Mouse (Mus musculus): ENCODE results near the gene Emc3.

Emc3 gene

GRCm38 (mm10) chr6:113495071-113495675 is 36.3 kb downstream of the Emc3 start:
- no peak for DNase-seq (ENCODE audit: low spot score in 2 of 2)

- DNase-seq (ENCODE audit: low spot score in 2 of 2) = peak in 1 of 2 experiments; percentile 47
Measured at GRCm38 (mm10) chr6:113494258-113494788, 37.1 kb downstream of the Emc3 start.

- DNase-seq (ENCODE audit: low spot score in 2 of 2) = peak; percentile 65 to 73
Measured at GRCm38 (mm10) chr6:113492101-113492864, 39.2 kb downstream of the Emc3 start.

GRCm38 (mm10) chr6:113489410-113489809 is 42.0 kb downstream of the Emc3 start:
- no peak for DNase-seq (ENCODE audit: low spot score in 2 of 2)

GRCm38 (mm10) chr6:113487125-113487576 is 44.3 kb downstream of the Emc3 start:
- no peak for DNase-seq (ENCODE audit: low spot score in 2 of 2)

GRCm38 (mm10) chr6:113483729-113484128 is 47.7 kb downstream of the Emc3 start:
- DNase-seq (ENCODE audit: low spot score in 2 of 2) = no peak

GRCm38 (mm10) chr6:113483100-113483615 is 48.3 kb downstream of the Emc3 start, which contains the start of gene Creld1:
TSS of gene Creld1 (plus strand) at chr6:113483297.
- DNase-seq (ENCODE audit: low spot score in 2 of 2) = peak; percentile 94

- DNase-seq (ENCODE audit: low spot score in 2 of 2) = no peak
Measured at GRCm38 (mm10) chr6:113482477-113483099, 48.9 kb downstream of the Emc3 start.

- DNase-seq (ENCODE audit: low spot score in 2 of 2) = no peak
Measured at GRCm38 (mm10) chr6:113480555-113481373, 50.7 kb downstream of the Emc3 start.

GRCm38 (mm10) chr6:113478906-113479305 is 52.5 kb downstream of the Emc3 start:
- no peak for DNase-seq (ENCODE audit: low spot score in 2 of 2)

GRCm38 (mm10) chr6:113477353-113477752 is 54.1 kb downstream of the Emc3 start:
- no peak for DNase-seq (ENCODE audit: low spot score in 2 of 2)

GRCm38 (mm10) chr6:113473715-113474114 is 57.7 kb downstream of the Emc3 start:
- no peak for DNase-seq (ENCODE audit: low spot score in 2 of 2)

GRCm38 (mm10) chr6:113473246-113473645 is 58.2 kb downstream of the Emc3 start:
- DNase-seq (ENCODE audit: low spot score in 2 of 2) = no peak

- DNase-seq (ENCODE audit: low spot score in 2 of 2) = no peak
Measured at GRCm38 (mm10) chr6:113472061-113472460, 59.4 kb downstream of the Emc3 start.

- no peak for DNase-seq (ENCODE audit: low spot score in 2 of 2)
Measured at GRCm38 (mm10) chr6:113471297-113471936, 60.0 kb downstream of the Emc3 start, which contains the start of gene Il17rc. TSS of gene Il17rc (plus strand) at chr6:113471427.

GRCm38 (mm10) chr6:113469432-113469831 is 62.0 kb downstream of the Emc3 start:
- no peak for DNase-seq (ENCODE audit: low spot score in 2 of 2)

- DNase-seq (ENCODE audit: low spot score in 2 of 2) = no peak
Measured at GRCm38 (mm10) chr6:113469021-113469420, 62.4 kb downstream of the Emc3 start.

GRCm38 (mm10) chr6:113468512-113468911 is 62.9 kb downstream of the Emc3 start:
- DNase-seq (ENCODE audit: low spot score in 2 of 2) = no peak

GRCm38 (mm10) chr6:113465602-113466001 is 65.8 kb downstream of the Emc3 start:
- no peak for DNase-seq (ENCODE audit: low spot score in 2 of 2)

All from right cerebral cortex, postnatal 36 days (tissue).